Mouse (Mus musculus): Measurements from ENCODE around the gene Alkbh7.
A peak's percentile ranks its signal among the peaks of the same experiment; 100 is the strongest.

Gene Alkbh7

GRCm38 (mm10) chr17:56997029-56997667 lies at the start of gene Alkbh7:
Gene Alkbh7, plus strand, starts transcription at chr17:56997339.
- peak; percentile 100 for DNase-seq

GRCm38 (mm10) chr17:56950915-56951314 lies 46.2 kb upstream of the Alkbh7 start:
- DNase-seq, result peak; percentile 85

- no peak for DNase-seq
Measured at GRCm38 (mm10) chr17:56952639-56953038, 44.5 kb upstream of the Alkbh7 start.

- DNase-seq, result no peak
Measured at GRCm38 (mm10) chr17:56954871-56955270, 42.3 kb upstream of the Alkbh7 start.

GRCm38 (mm10) chr17:56957763-56958429 lies 39.2 kb upstream of the Alkbh7 start:
- peak; percentile 54 for DNase-seq

GRCm38 (mm10) chr17:56958667-56959066 lies 38.5 kb upstream of the Alkbh7 start:
- DNase-seq, result no peak

- DNase-seq, result no peak
Measured at GRCm38 (mm10) chr17:56961880-56962279, 35.3 kb upstream of the Alkbh7 start.

- no peak for DNase-seq
Measured at GRCm38 (mm10) chr17:56962642-56963405, 34.3 kb upstream of the Alkbh7 start.

GRCm38 (mm10) chr17:56963646-56964045 lies 33.5 kb upstream of the Alkbh7 start:
- no peak for DNase-seq

- DNase-seq, result no peak
Measured at GRCm38 (mm10) chr17:56969321-56969720, 27.8 kb upstream of the Alkbh7 start.

GRCm38 (mm10) chr17:56970081-56970480 lies 27.1 kb upstream of the Alkbh7 start:
- no peak for DNase-seq

GRCm38 (mm10) chr17:56973956-56974707 lies 23.0 kb upstream of the Alkbh7 start:
- DNase-seq, result no peak

GRCm38 (mm10) chr17:56974708-56975240 lies 22.4 kb upstream of the Alkbh7 start:
- no peak for DNase-seq

GRCm38 (mm10) chr17:56975391-56975790 lies 21.7 kb upstream of the Alkbh7 start:
- no peak for DNase-seq

- DNase-seq, result no peak
Measured at GRCm38 (mm10) chr17:56976531-56977390, 20.4 kb upstream of the Alkbh7 start.

- no peak for DNase-seq
Measured at GRCm38 (mm10) chr17:56979524-56979923, 17.6 kb upstream of the Alkbh7 start.

- no peak for DNase-seq
Measured at GRCm38 (mm10) chr17:56981049-56981448, 16.1 kb upstream of the Alkbh7 start.

GRCm38 (mm10) chr17:56982013-56982412 lies 15.1 kb upstream of the Alkbh7 start, which contains the start of gene Acer1:
Gene Acer1, minus strand, starts transcription at chr17:56982126.
- DNase-seq, result no peak

- no peak for DNase-seq
Measured at GRCm38 (mm10) chr17:56984886-56985285, 12.3 kb upstream of the Alkbh7 start.

- DNase-seq, result no peak
Measured at GRCm38 (mm10) chr17:56985656-56986055, 11.5 kb upstream of the Alkbh7 start.

- DNase-seq, result no peak
Measured at GRCm38 (mm10) chr17:56986105-56986805, 10.9 kb upstream of the Alkbh7 start.
